Mouse (Mus musculus): ENCODE measurements around the gene Lamtor2. TPM values are rescaled to one million over a fixed set of nuclear protein-coding genes. Genes with fewer than 3 reads are reported as not detected.

Lamtor2 gene
- polyA plus RNA-seq, 1 experiment: 154 TPM

- H3K4me3 ChIP-seq (ENCODE audit: insufficient read depth, low read length): no peak overlapping the region
- peaks cover 9% of the 10 kb centered on the region for H3K4me1 ChIP-seq (ENCODE audit: control insufficient read depth, insufficient read depth, low read length)
- no peak overlapping the region for H3K27ac ChIP-seq (ENCODE audit: insufficient read depth, low read depth, low read length)
- TF ChIP-seq CTCF (IDR thresholded peaks at IDR 0.05; ENCODE audit: low read depth, low read length) (no peak), POLR2A (IDR thresholded peaks at IDR 0.05; ENCODE audit: borderline replicate concordance, low read depth, low read length) (no peak)
Measured at GRCm38 (mm10) chr3:88528646-88529045, 24.2 kb downstream of the Lamtor2 start.

GRCm38 (mm10) chr3:88527565-88527964 lies 25.3 kb downstream of the Lamtor2 start:
- Histone ChIP-seq H3K27ac (ENCODE audit: insufficient read depth, low read depth, low read length) (no peak overlapping the region), H3K4me1 (ENCODE audit: control insufficient read depth, insufficient read depth, low read length) (peaks cover 9% of the 10 kb centered on the region), H3K4me3 (ENCODE audit: insufficient read depth, low read length) (no peak overlapping the region)
- TF ChIP-seq POLR2A (IDR thresholded peaks at IDR 0.05; ENCODE audit: borderline replicate concordance, low read depth, low read length) (no peak), CTCF (IDR thresholded peaks at IDR 0.05; ENCODE audit: low read depth, low read length) (no peak)

GRCm38 (mm10) chr3:88526157-88527131 lies 26.4 kb downstream of the Lamtor2 start:
- Histone ChIP-seq H3K27ac (ENCODE audit: insufficient read depth, low read depth, low read length) (no peak overlapping the region), H3K4me3 (ENCODE audit: insufficient read depth, low read length) (no peak overlapping the region), H3K4me1 (ENCODE audit: control insufficient read depth, insufficient read depth, low read length) (peaks cover 13% of the 10 kb centered on the region)
- no peak for TF ChIP-seq POLR2A (IDR thresholded peaks at IDR 0.05; ENCODE audit: borderline replicate concordance, low read depth, low read length)
- TF ChIP-seq CTCF (IDR thresholded peaks at IDR 0.05; ENCODE audit: low read depth, low read length): peak; percentile 96

- no peak overlapping the region for H3K4me3 ChIP-seq (ENCODE audit: insufficient read depth, low read length)
- peaks cover 12% of the 10 kb centered on the region for H3K4me1 ChIP-seq (ENCODE audit: control insufficient read depth, insufficient read depth, low read length)
- TF ChIP-seq POLR2A (IDR thresholded peaks at IDR 0.05; ENCODE audit: borderline replicate concordance, low read depth, low read length): no peak
- no peak for TF ChIP-seq CTCF (IDR thresholded peaks at IDR 0.05; ENCODE audit: low read depth, low read length)
- no peak overlapping the region for H3K27ac ChIP-seq (ENCODE audit: insufficient read depth, low read depth, low read length)
Measured at GRCm38 (mm10) chr3:88525021-88525420, 27.9 kb downstream of the Lamtor2 start.

- Histone ChIP-seq H3K4me1 (ENCODE audit: control insufficient read depth, insufficient read depth, low read length) (peaks cover 12% of the 10 kb centered on the region), H3K4me3 (ENCODE audit: insufficient read depth, low read length) (no peak overlapping the region), H3K27ac (ENCODE audit: insufficient read depth, low read depth, low read length) (no peak overlapping the region)
- TF ChIP-seq POLR2A (IDR thresholded peaks at IDR 0.05; ENCODE audit: borderline replicate concordance, low read depth, low read length) (no peak), CTCF (IDR thresholded peaks at IDR 0.05; ENCODE audit: low read depth, low read length) (no peak)
Measured at GRCm38 (mm10) chr3:88523027-88523426, 29.8 kb downstream of the Lamtor2 start.

GRCm38 (mm10) chr3:88521803-88522331 lies 31.0 kb downstream of the Lamtor2 start:
- H3K27ac ChIP-seq (ENCODE audit: insufficient read depth, low read depth, low read length): peak overlapping the region; percentile 33; the same call in 1 of the 2 replicates
- peak overlapping the region; percentile 12; the same call in 1 of the 2 replicates for H3K4me3 ChIP-seq (ENCODE audit: insufficient read depth, low read length)
- peak; percentile 90 for TF ChIP-seq CTCF (IDR thresholded peaks at IDR 0.05; ENCODE audit: low read depth, low read length)
- TF ChIP-seq POLR2A (IDR thresholded peaks at IDR 0.05; ENCODE audit: borderline replicate concordance, low read depth, low read length): no peak
- peaks cover 8% of the 10 kb centered on the region for H3K4me1 ChIP-seq (ENCODE audit: control insufficient read depth, insufficient read depth, low read length)

GRCm38 (mm10) chr3:88521156-88521555 lies 31.7 kb downstream of the Lamtor2 start:
- Histone ChIP-seq H3K4me3 (ENCODE audit: insufficient read depth, low read length) (no peak overlapping the region), H3K4me1 (ENCODE audit: control insufficient read depth, insufficient read depth, low read length) (peaks cover 8% of the 10 kb centered on the region), H3K27ac (ENCODE audit: insufficient read depth, low read depth, low read length) (no peak overlapping the region)
- TF ChIP-seq CTCF (IDR thresholded peaks at IDR 0.05; ENCODE audit: low read depth, low read length) (no peak), POLR2A (IDR thresholded peaks at IDR 0.05; ENCODE audit: borderline replicate concordance, low read depth, low read length) (no peak)

GRCm38 (mm10) chr3:88520078-88520477 lies 32.8 kb downstream of the Lamtor2 start:
- H3K4me1 ChIP-seq (ENCODE audit: control insufficient read depth, insufficient read depth, low read length): peaks cover 12% of the 10 kb centered on the region
- no peak overlapping the region for H3K4me3 ChIP-seq (ENCODE audit: insufficient read depth, low read length)
- no peak for TF ChIP-seq CTCF (IDR thresholded peaks at IDR 0.05; ENCODE audit: low read depth, low read length)
- TF ChIP-seq POLR2A (IDR thresholded peaks at IDR 0.05; ENCODE audit: borderline replicate concordance, low read depth, low read length): no peak
- H3K27ac ChIP-seq (ENCODE audit: insufficient read depth, low read depth, low read length): no peak overlapping the region

- H3K4me3 ChIP-seq (ENCODE audit: insufficient read depth, low read length): no peak overlapping the region
- H3K27ac ChIP-seq (ENCODE audit: insufficient read depth, low read depth, low read length): no peak overlapping the region
- peaks cover 27% of the 10 kb centered on the region for H3K4me1 ChIP-seq (ENCODE audit: control insufficient read depth, insufficient read depth, low read length)
- TF ChIP-seq CTCF (IDR thresholded peaks at IDR 0.05; ENCODE audit: low read depth, low read length) (no peak), POLR2A (IDR thresholded peaks at IDR 0.05; ENCODE audit: borderline replicate concordance, low read depth, low read length) (no peak)
Measured at GRCm38 (mm10) chr3:88518411-88518810, 34.5 kb downstream of the Lamtor2 start.

GRCm38 (mm10) chr3:88516407-88516806 lies 36.5 kb downstream of the Lamtor2 start:
- H3K27ac ChIP-seq (ENCODE audit: insufficient read depth, low read depth, low read length): no peak overlapping the region
- no peak overlapping the region for H3K4me3 ChIP-seq (ENCODE audit: insufficient read depth, low read length)
- TF ChIP-seq CTCF (IDR thresholded peaks at IDR 0.05; ENCODE audit: low read depth, low read length) (no peak), POLR2A (IDR thresholded peaks at IDR 0.05; ENCODE audit: borderline replicate concordance, low read depth, low read length) (no peak)
- H3K4me1 ChIP-seq (ENCODE audit: control insufficient read depth, insufficient read depth, low read length): peaks cover 38% of the 10 kb centered on the region

Data from bone marrow macrophage, adult 2 months (primary cell).